Mouse (Mus musculus) cerebellum, adult 2 months (tissue): ENCODE measurements around the gene Med23.

Experiments
- CTCF ChIP-seq: fragments of 200-500 bp; IDR thresholded peaks from 2 replicates; pipeline ENCODE4 v1.5.1; 2011; ENCODE audit warnings: low read depth, mild to moderate bottlenecking, control low read depth, low read length, moderate library complexity, borderline replicate concordance; ENCODE audit not compliant: insufficient read depth
- POLR2A ChIP-seq: fragments of 200-500 bp; IDR thresholded peaks from 2 replicates; pipeline ENCODE4 v1.6.1; 2011; ENCODE audit warnings: low read length, control low read depth, borderline replicate concordance; ENCODE audit not compliant: insufficient read depth

GRCm38 (mm10) chr10:24821990-24822676 lies 47.7 kb upstream of the Med23 start:
- TF ChIP-seq CTCF, result no peak
- no peak for TF ChIP-seq POLR2A
